Mouse (Mus musculus) gastrocnemius, adult 8-10 months (tissue): ENCODE measurements around the gene Chrdl2. TPM values are rescaled to one million over a fixed set of nuclear protein-coding genes. Genes with fewer than 3 reads are reported as not detected.
A peak's percentile ranks its signal among the peaks of the same experiment; 100 is the strongest.

ENCODE experiments used
- DNase-seq, 2 experiments: peaks; one replicate each; pipeline ENCODE4 v3.0.0; 2022; ENCODE audit warnings: low spot score in 2 of 2
- total RNA-seq, 4 experiments: library from RNA; stranded (reverse); gene quantifications; 2 replicates each; pipeline ENCODE4 v1.2.4; 2022

Chrdl2 gene
- total RNA-seq, 4 experiments from 2014 or later = 1.0 to 1.5 (median 1.2) TPM

DNA sequence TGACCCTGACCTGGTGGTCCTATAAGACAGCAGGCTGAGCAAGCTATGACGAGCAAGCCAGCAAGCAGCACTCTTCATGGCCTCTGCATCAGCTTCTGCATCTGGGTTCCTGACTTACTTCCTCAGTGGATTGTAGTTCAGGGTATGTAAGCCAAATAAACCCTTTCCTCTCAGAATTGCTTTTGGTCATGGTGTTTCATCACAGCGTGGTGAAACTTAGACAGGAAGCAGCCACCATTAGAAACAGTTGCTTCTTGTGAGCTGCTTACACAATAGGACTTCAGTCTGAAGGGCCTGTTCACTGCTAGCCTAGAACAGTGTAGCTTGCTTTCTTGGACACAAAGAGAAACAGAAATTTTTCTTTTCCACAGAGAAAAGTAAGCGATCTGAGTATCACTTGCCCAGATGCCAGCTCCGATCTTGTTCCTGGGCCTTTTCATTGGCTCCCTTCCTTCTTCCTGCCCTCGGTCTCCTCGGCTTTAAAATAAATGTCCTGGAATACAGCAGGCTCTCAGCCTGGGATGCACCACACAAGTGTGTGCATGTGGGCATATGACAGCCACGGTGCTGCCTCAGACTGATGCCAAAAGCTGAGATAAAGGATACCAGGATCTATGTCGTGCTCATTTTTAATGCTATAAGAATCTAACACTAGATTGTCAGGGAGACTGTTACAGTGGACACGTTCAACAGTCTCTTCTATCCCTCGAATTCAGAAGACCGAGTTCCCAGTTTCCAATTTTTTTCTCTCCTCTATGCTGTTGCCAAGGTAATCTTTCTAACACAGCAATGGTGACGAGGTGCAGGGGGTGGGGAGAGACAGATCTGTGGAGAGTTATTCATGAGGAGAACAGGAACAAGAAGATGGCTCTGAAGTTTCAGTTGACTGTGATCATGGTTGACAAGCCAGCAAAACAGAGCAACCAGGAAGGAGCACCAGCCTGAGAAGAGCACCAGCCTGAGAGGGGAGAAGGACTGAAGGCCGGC, 23.4 kb upstream of the Chrdl2 start:
- no peak for DNase-seq

DNA sequence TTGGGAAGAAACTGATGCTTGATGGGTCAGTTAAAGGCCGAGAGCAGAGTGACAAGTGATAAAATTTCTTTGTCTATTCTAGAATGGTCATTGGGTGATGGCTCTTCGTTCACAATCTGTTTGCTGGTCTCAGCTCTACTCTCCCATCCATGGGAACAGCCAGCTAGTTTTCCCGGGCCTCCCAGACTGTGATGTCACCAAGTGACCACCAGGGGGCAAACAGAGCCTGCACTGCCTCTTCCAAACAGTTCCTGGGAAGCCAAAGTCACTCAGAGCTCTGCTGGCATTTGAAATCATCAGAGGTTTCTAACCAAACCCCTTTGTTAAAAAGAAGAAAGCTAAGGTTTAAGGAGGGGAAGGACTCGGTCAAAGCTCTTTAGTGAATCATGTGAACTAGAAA, 17.2 kb upstream of the Chrdl2 start:
- peak in 1 of 2 experiments; percentile 49 for DNase-seq

DNA sequence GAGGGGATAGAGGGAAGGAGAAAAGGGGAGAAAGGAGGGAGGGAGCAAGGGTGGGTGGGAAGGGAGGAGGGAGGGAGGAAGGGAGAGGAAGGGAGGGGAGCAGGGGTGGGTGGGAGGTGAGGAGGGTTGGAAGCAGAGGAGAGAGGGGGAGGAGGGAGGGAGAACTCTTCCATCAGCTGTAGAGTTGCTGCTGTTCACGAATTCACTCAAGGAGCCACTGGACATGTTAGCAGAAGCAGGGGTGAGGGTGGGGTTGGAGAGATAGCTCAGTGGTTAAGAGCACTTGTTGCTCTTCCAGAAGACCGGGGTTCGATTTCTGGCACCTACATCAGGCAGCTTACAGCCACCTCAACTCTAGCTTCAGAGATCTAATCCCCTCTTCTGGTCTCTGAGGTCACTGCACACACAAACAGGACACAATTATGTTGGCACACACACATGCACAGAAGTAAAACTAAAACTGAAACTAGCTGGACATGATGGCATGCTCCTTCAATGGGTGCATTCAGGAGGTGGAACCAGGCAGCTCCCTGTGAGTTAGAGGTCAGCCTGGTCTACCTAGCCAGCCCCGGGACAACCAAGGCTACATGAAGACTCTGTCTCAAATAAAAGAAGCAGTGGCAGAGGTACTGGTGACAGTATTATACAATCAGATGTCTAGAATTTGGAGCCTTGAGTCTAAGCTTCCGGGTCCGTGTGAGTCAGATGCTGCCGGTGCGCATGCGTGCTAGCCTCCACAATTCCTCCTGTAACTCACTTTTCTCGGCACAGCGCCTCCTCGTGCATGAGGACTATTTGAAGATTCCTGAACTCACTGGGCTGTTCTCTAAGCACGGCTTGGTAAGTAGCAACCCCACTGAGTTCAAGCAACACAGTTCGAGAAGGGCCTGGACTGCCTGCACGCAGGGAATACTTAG, 15.9 kb upstream of the Chrdl2 start:
- no peak for DNase-seq

DNA sequence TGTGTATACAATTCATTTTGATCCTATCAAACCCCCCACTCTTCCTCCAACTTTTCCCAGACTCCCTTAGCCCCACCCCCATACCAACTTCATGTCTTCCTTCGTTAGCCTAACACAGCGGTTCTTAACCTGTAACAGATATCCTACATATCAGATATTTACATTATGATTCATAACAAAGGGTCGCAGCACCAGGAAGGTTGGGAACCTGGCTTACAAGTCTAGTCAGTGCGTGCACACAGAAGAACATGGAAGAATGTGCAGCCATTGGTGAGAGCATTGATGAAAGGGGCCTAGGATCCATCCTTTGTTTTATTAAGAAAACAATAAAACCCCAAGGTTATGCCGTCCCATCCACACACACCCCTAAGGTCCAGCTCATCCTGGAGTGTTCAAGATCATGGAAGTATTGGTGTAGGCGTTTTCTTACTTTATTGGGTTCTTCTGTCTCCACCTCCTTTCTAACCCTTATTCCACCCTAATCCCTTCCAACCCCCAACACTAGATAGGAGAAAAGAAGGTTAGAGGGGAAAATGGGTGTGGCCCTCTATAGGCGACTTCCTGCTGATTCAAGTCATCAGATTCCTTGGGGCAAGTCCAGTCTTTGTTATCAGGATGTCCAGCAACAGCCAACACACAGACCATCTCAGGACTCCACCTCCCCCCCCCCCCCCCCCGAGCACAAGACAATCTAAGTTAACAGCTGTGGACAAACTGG, 14.8 kb upstream of the Chrdl2 start:
- no peak for DNase-seq

DNA sequence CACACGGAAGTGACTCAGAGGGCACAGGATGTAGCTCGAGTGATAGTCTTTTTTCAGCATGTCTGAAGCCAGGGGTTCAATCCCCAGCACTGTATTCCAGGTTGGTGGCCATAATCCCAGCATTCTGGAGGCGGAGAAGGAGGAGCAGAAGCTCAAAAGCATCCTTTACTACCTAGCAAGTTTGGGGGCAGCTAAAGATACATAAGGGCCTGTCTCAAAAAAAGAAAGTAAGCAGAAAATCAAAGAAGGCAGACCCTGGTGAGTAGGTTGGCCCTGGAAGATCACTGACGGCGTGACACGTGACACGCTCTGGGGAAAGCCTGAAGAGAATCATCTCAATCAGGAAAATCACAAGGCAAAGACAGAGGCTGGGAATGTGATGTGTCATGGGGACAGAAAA, 12.8 kb upstream of the Chrdl2 start:
- DNase-seq = no peak

DNA sequence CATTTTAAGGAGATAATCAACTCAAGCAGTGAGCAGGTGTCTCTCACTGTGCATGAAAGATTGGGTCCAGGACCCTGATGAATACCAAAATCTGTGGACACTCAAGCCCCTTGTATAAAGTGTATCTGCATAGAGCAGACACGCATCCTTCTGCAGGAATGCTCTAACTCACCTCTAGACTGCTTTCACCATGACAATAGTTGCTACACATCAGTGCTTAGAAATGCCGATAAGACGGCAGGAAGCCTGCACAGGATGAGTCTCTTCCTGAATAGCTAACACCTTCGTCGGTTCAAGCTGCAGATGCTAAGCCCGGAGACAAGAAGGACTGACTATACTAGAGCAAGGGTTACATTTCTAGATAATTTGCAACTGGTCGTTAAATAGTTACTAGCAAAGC, 10.8 kb upstream of the Chrdl2 start:
- no peak for DNase-seq

DNA sequence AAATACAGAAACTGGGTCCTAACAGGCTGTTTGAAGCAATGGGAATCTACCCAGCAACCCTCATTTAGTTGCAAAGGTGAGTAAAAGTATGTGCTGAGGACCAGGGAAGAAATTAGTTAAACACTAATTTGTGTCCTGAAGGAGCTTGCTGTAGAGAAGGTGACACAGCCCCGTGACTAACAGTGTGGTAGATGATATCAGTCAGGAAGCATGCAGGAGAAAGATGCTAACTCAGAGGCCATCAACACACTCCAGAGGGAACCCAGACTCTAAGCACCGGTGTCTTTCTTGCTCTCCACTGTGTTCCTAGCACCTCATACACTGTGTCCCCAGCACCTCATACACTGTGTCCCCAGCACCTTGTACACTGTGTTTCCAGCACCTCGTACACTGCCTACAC, 7.3 kb upstream of the Chrdl2 start:
- DNase-seq = no peak

DNA sequence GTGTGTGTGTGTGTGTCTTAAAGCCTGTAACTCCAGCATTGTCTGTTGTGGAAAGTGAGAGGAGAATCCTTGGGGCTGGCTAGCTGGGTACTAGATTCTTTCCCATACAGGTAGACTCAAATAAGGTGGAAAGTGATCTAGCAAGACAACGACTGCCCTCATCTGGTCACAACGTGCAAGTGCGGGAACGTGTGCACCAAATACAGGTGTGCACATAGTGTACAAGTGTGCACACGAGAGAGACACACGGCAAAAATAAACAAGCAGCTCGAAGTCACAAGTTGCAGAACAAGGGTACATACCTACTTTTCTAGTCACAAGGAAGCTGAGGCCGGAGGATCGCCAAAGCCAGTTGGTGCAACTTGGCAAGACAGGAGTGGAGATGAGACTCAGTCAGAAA, 2.2 kb upstream of the Chrdl2 start:
- DNase-seq = no peak

DNA sequence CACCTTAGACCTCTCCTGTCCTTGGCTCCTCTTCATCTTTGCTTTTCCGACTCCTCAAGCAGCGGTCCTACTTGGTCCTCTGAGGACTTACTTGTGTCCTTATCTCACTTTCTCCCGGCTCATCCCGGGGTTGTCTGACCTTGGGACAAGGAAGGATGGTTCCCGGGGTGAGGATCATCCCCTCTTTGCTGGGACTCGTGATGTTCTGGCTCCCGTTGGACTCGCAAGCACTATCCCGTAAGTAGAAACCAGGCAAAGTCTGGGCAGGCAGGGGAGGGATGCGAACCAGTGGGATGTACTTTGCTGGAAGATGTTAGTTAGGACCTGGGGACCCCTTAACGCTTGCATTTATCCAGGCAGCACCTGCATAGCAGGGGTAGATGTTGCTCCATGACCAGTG, 439 bp downstream of the Chrdl2 start:
- DNase-seq = no peak

DNA sequence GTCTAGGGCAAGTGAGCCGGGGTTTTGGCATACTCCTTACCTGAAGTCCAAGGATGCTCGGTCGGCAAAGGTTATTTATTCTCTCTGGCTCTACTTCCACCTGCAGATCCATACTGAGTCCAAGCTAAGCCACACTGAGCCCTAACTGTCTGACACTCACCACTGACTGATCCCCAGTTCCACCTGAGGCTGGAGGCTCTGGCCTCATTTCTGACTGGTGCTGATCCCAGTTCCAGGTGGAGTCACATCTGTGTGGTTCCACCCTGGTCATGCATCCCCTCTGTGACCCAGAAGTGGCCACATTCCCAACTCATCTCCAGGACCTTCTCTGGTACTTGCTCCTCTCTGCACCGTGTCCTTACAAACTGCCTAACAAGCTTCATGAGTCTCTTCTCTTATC, 2.8 kb downstream of the Chrdl2 start:
- DNase-seq = no peak

DNA sequence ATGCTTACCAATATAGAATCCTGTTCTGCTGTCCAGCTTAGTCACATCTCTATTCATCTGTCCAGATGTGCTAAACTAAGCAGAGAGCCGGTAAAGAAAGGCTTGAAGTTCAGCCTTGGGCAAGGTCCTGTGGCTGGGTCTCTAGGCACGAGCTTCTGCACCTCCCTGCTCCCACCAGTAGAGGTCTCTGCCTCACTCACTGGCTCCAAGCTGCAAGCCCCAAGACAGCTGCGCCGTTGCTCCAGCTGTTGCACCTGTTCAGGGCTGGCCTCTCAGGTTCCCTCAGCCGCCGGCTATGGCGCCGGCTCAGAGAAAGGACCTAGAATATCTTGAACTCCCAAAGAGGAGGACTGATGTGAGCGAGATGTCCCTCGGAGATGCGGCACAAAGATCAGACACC, 3.7 kb downstream of the Chrdl2 start:
- DNase-seq = peak; percentile 67 to 72

DNA sequence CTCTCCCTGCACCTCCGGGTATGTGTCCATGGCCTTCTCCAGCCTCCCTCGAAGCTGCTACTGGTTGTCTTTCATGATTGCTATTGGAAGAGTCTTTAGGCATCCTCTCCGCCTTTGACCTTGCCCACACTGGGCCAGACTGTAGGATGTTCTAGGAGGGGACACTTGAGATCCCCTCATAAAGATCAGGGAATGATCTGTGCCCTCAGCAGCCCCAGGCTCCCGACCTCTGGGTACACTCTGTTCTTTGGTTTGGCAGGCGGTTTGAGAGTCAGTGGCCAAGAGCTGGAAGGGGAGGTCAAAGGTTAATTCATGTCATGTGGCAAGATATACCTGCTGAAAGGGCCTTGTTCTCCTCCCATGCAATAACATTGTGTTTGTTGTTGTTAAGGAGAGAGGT, 4.7 kb downstream of the Chrdl2 start:
- DNase-seq = peak in 1 of 2 experiments; percentile 46

DNA sequence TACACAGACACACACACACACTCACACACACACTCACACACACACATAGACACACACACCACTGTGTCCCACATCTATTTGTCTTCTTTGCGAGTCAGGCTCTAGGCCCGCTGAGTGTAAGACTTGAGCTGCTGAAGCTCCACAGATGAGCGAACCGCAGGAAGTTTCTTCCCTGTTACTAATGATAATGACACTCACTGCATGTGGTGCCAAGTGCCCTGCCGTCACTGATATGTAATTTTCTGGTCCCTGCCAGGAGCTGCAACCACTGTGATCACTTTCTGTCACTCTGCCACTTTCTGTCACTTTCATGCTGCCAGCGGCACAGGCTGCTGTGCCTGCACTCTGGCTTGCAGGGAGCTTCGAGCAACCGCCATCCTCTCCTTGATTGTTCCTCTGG, 6.1 kb downstream of the Chrdl2 start:
- no peak for DNase-seq

DNA sequence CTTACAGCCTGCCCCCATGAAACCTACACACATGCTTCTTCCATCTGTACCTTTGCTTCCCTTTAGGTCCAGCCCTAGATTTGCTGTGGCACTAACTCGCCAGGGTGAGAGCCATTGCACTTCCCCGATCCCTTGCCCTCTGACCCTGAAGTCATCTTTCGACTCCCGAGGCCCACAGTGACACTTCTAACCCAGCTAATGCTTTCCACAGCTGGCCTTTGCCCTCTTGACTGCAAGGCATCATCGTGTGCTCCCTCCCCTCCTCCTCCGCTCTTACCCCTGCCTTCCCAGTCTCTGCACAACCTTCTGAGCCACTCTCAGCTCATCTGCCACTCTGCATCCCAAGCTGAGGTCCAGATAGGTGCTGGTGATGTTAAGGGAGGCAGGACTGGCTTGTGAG, 6.5 kb downstream of the Chrdl2 start:
- no peak for DNase-seq

DNA sequence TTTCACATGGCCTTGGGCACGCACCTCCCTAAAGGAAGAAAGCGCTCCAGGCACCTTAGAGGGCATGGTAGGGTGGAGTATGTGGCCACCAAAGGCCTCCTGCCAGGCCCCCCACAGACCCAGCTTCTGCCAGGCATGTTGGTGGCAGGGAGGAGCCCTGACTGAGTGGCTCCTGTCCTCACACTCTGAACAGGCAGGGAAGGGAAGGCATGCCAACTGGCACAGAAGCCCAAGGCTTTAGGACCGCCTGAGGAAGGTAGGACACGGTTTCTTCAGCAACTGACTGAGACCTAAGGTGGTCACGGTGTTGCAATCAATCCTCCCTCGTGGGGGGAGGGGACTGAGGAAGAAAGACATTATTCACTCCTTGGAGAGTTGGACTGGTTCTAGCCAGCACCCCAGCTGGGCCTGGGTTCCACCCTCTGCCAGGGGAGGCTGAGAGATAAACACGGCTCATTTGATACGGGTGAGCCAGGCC, 8.2 kb downstream of the Chrdl2 start:
- peak; percentile 31 to 45 for DNase-seq

DNA sequence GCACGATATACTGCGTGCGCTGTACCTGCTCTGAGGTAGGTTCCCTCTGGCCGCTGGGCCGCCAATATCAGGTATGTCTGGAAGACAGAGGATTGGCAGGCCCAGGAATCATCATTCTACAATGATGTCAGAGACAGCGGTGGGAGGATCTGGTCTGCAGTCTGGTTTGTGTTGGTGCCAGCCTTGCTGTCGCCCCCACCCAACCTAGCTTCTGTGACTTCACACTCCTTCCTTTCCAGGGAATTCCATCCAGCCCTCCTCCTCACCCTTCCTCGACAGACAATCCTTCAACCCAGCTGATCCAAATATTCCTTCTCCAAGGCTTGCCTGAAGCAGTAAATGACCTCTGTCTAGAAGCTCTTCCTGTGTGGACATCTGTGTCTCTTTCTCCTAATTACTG, 11.1 kb downstream of the Chrdl2 start:
- no peak for DNase-seq

DNA sequence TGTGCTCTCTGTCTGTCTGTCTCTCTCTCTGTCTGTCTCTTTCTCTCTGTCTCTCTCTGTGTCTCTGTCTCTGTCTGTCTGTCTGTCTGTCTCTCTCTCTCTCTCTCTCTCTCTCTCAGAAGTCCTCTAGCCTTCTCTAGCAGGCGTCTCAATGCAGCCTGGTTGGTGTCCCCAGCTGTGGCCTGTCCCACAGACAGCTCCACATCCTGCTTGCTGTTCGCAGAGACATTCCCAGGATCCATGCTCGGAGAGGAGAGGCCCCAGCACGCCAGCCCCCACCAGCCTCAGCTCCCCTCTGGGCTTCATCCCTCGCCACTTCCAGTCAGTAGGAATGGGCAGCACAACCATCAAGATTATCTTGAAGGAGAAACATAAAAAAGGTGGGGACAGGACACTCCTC, 21.4 kb downstream of the Chrdl2 start:
- DNase-seq = no peak

DNA sequence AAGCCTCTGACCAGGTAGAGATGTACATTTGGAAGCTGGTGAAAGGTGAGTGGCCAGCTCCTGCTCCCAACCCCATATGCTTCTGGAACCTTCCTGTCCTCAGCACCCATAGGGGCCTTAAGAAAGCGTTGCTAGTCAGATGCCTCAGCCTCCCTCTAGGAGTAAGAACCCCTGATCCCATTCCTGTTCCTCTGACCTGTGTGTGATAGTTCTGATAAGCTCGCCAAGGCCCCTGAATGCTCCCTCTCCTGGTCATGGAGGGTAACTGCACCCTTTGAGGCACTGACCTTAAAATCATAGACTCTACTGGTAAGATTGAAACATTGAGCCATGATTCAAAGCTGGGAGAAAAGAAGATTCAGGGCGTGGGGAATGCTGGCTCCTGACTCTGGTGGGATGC, 23.3 kb downstream of the Chrdl2 start:
- no peak for DNase-seq

DNA sequence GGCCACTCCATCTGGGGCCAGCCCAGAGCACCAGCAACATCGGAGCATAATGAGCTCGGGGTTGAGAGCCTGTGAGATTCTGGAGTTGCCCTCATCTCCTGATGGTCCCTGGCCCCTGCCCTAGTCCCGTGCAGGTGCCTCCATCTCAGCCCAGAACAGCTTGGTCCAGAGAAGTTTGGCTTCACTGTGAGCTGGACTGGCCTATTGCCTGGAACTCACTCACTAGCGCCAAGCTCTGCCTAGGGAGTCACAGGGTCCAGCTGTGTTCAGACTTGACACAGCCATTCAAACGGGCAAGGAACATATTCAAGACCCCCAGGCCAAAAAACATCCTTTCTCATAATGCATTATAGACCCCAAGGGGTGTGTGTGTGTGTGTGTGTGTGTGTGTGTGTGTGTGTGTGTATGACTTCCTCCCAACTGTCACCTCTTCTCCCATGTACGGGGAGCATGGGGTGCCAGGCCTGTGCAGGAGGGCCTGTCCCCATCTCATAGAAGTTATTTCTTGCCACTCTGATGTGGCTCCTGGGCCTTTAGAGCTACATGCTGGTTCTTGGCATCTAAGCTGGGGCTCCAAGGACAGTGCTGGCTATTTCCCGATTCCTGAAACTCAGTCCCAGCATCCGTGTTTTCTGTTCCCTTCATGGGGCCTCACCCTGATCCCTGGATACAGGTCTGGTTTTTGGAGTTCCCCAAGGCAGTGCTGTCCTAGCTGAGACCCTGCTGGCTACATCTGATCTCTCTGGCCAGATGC, 25.2 kb downstream of the Chrdl2 start:
- DNase-seq = no peak

DNA sequence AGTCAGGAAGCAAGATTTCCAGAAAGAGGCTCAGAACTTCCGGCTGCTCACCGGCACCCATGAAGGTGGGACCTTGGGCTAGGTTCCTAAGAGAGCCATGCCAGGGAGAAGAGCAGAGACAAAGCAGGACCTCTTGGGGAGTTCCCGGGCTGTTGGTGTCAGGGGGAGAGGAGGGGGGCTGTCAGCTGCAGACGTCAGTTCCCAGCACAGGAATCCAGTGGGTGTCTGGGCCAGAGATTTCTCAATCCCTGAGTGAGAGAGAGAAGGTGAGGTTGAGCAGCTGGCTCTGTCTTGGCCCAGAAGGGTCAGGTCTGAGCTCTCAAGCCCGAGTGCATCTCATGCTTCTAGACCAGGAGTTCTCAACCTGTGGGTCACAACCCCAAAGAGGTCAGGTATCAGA, 27.7 kb downstream of the Chrdl2 start:
- no peak for DNase-seq
